Mouse (Mus musculus) limb, embryonic 11.5 days (tissue): Measurements from ENCODE around the gene Gm34653. TPM values are rescaled to one million over a fixed set of nuclear protein-coding genes. Genes with fewer than 3 reads are reported as not detected.
"Not testable (repeated sequence)": the region's sequence is repeated elsewhere in the genome, so short reads cannot be mapped to it uniquely, and the experiment has no call there.

Experiments
- ATAC-seq: fragments of 200-750 bp; cut with Nextera tagmentation; 2 replicates; pipeline ENCODE4 v1.8.0; 2017; ENCODE audit warnings: low read depth; ENCODE audit not compliant: insufficient number of reproducible peaks, low FRiP score, low TSS enrichment
- DNase-seq: peaks from one replicate; pipeline ENCODE4 v3.0.0-alpha.2; 2015; ENCODE audit warnings: low spot score
- H3K27ac ChIP-seq: fragments of 300-500 bp; sonication (generic); replicated peaks from 2 replicates; pipeline ENCODE4 v1.5.1; 2014; ENCODE audit warnings: low read depth, mild to moderate bottlenecking, low read length
- H3K27me3 ChIP-seq: fragments of 300-500 bp; sonication (generic); 2 replicates; pipeline ENCODE4 v1.6.1; 2014; ENCODE audit warnings: mild to moderate bottlenecking, low read length, mixed read lengths; ENCODE audit not compliant: control insufficient read depth, insufficient read depth
- H3K36me3 ChIP-seq: fragments of 300-500 bp; sonication (generic); 2 replicates; pipeline ENCODE4 v1.6.1; 2014; ENCODE audit warnings: mild to moderate bottlenecking, low read length, moderate library complexity, mixed read lengths; ENCODE audit not compliant: control insufficient read depth, insufficient read depth
- H3K4me1 ChIP-seq: fragments of 300-500 bp; sonication (generic); 2 replicates; pipeline ENCODE4 v1.6.1; 2014; ENCODE audit warnings: low read length, mixed read lengths; ENCODE audit not compliant: control insufficient read depth, insufficient read depth
- H3K4me2 ChIP-seq: fragments of 300-500 bp; sonication (generic); 2 replicates; pipeline ENCODE4 v1.6.1; 2014; ENCODE audit warnings: low read depth, mild to moderate bottlenecking, moderate library complexity; ENCODE audit not compliant: severe bottlenecking
- H3K4me3 ChIP-seq: fragments of 300-500 bp; sonication (generic); 2 replicates; pipeline ENCODE4 v1.5.1; 2014; ENCODE audit warnings: low read depth, low read length
- H3K9ac ChIP-seq: fragments of 300-500 bp; sonication (generic); 2 replicates; pipeline ENCODE4 v1.6.1; 2014; ENCODE audit warnings: mild to moderate bottlenecking, low read length
- H3K9me3 ChIP-seq: fragments of 300-500 bp; sonication (generic); 2 replicates; pipeline ENCODE4 v1.6.1; 2016; ENCODE audit warnings: low read length; ENCODE audit not compliant: control insufficient read depth
- WGBS: fragments of 180-500 bp; shearing (Covaris S2); extraction: QIAGEN DNeasy Blood & Tissue Kit; methylation state at CpG from one replicate; pipeline ENCODE4 v1.1.7; 2014; 5-methylcytosine and 5-hydroxymethylcytosine counted together
- polyA plus RNA-seq: library from polyadenylated mRNA; unstranded; fragments of >200 nt; fragmentation: Nextera tagmentation; extraction: Ambion mirVana; gene quantifications from 2 replicates; pipeline ENCODE4 v1.2.1, GENCODE M21; 2014

Gm34653 gene
- polyA plus RNA-seq = not detected in 2 replicates

DNA sequence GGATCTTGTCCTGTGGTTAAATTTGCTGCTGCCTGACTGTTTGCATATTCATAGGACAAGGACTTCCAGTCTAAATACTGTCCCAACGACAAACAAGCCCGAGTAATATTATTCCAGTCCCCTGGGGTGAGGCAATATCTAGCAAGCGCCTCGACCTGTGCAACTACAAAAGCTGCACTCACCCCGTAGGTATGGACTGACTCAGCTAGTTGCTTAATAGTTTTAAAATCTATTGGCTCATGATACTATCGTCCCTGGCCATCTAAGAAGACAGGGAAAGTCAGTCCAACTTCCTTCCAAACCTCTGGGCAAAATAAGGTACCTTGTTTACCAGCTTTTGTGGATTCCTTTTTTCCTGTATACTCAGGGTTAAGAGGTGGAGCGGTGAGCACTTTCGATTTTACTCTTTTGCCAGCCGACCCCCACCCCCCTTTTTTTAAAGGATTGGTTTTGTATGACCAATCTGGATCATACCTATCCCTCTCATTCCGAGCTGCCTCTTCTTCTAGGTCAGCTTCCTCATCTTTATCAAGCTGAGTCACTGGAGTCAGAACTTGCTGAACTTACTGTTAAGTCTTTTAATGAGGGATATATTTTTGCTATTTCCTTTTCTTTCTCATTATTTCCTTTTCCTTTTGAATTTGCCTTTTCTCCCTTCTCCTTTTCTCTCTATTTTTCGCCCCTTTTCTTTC lies at the start of gene Gm34653:
Gene Gm34653, plus strand, starts transcription at position 242 of the 692 bp plus-strand sequence.
- not testable (repeated sequence) for H3K36me3 ChIP-seq, DNase-seq, H3K9ac ChIP-seq, H3K4me1 ChIP-seq, H3K27me3 ChIP-seq, ATAC-seq, H3K4me2 ChIP-seq, H3K9me3 ChIP-seq, H3K4me3 ChIP-seq, H3K27ac ChIP-seq
- WGBS = 75% methylated on average over 11 of the region's 11 CpGs

DNA sequence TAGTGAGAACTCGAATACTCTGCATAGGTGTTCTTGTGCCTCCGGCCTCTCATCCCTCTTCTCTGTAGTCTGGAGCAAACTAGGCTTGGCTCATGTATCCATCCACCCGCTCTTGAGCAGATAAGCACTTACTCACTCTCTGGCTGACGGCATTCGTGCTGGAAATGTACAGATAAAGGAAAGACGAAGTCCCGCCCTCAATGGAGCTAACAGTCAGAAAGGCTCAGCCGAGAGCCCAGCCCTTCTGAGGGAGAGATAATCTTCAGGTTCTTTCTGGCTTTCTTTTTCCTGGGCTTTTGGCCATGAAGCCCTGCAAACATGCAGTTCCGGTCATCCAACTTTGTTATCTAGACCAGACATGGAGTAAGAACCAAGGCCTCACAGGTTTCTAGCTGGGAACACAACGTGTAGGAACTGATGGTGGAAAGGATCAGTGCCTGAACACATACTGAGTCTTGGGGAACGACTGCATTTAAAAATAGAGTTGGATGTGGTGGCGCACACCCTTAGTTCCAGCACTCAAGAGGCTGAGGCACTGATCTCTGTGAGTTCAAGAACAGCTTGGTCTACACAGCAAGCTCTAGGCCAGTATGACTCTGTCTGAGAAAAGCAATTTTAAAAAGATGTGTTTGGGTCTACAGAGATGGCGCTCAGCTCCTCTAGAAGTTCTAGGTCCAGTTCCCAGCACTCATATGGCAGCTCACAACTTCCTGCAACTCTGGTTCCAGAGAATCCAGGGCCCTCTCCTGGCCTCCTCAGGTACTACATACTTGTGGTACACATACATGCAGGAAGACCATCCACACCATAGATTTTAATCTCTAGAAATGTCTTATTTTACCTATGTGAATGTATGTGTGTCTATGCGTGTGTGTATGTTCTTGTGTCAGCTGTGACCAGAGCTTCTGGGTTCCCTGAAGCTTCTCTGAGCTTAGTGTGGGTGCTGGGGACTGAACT lies 49.5 kb upstream of the Gm34653 start:
- Histone ChIP-seq H3K9me3 (no peaks in the 10 kb centered on the region; the same call in 1 of the 2 replicates), H3K4me3 (no peak overlapping the region), H3K9ac (no peak overlapping the region), H3K4me1 (no peaks in the 10 kb centered on the region), H3K27me3 (no peaks in the 10 kb centered on the region), H3K4me2 (no peak overlapping the region), H3K36me3 (peaks cover 19% of the 10 kb centered on the region), H3K27ac (no peak overlapping the region)
- ATAC-seq = no peak
- DNase-seq = no peak
- 92% methylated on average over 14 of the region's 14 CpGs for WGBS

DNA sequence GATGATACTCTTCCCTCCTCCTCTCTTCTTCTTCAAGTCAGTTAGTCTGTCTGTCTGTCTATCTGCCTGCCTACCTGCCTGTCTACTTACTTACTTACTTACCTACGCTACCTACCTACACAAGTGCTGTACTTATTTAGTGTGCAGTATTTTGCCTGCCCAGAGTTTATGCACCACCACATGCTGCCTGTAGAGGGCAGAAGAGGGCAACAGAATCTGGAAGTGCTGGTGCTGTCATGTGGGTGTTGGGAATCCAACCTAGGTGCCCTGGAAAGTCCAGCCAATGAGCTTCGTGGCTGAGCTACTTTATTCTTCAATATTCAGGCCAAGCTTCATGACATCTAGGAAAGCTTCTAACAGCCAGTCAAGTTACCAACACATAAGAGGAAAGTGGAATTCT lies 48.7 kb upstream of the Gm34653 start:
- no peak overlapping the region for H3K9ac ChIP-seq
- DNase-seq (peak; percentile 65), ATAC-seq (no peak)
- H3K4me2 ChIP-seq = no peak overlapping the region
- no peaks in the 10 kb centered on the region for H3K27me3 ChIP-seq
- no peak overlapping the region for H3K4me3 ChIP-seq
- no peaks in the 10 kb centered on the region; the same call in 1 of the 2 replicates for H3K9me3 ChIP-seq
- WGBS = 90% methylated on average over 2 of the region's 2 CpGs
- H3K36me3 ChIP-seq = peaks cover 16% of the 10 kb centered on the region
- H3K4me1 ChIP-seq = no peaks in the 10 kb centered on the region
- H3K27ac ChIP-seq = no peak overlapping the region

DNA sequence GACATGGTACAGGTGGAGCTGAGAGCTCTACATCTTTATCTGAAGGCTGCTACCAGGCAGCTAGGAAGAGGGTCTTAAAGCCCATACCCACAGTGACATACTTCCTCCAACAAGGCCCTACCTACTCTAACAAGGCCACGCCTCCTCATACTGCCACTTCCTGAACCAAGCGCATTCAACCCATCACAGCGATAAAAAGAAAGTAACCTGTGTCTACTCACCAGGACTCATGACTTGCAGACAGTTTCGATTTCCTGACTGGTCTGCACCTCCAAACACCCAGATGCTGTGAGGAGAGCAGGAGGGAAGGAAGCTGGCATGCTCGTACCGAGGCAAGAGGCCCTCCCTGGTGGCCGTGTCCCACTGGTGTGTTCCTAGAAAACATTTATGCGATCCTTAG lies 42.5 kb upstream of the Gm34653 start:
- DNase-seq = no peak
- H3K27ac ChIP-seq = no peak overlapping the region
- no peak overlapping the region for H3K4me3 ChIP-seq
- H3K9ac ChIP-seq = no peak overlapping the region
- H3K9me3 ChIP-seq = no peaks in the 10 kb centered on the region
- H3K27me3 ChIP-seq = no peaks in the 10 kb centered on the region
- peaks cover 4% of the 10 kb centered on the region for H3K36me3 ChIP-seq
- 92% methylated on average over 8 of the region's 8 CpGs for WGBS
- H3K4me2 ChIP-seq = no peak overlapping the region
- no peaks in the 10 kb centered on the region for H3K4me1 ChIP-seq
- no peak for ATAC-seq

DNA sequence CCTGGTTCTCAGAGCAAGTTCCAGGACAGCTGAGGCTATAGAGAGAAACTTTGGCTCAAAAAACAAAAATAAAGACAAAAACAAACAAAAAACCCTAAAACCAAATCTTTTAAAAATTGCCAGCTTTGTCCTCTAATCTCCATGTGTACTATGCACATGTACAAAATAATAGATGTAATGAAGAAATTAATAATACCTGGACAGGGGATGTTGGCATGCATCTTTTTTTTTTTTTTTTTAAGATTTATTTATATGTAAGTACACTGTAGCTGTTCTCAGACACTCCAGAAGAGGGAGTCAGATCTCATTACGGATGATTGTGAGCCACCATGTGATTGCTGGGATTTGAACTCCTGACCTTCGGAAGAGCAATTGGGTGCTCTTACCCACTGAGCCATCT lies 40.3 kb upstream of the Gm34653 start:
- not testable (repeated sequence) for H3K4me1 ChIP-seq, H3K4me2 ChIP-seq, H3K27ac ChIP-seq, H3K9ac ChIP-seq, ATAC-seq, H3K36me3 ChIP-seq, H3K4me3 ChIP-seq, H3K9me3 ChIP-seq, H3K27me3 ChIP-seq, DNase-seq
- WGBS = 88% methylated on average over 2 of the region's 2 CpGs

DNA sequence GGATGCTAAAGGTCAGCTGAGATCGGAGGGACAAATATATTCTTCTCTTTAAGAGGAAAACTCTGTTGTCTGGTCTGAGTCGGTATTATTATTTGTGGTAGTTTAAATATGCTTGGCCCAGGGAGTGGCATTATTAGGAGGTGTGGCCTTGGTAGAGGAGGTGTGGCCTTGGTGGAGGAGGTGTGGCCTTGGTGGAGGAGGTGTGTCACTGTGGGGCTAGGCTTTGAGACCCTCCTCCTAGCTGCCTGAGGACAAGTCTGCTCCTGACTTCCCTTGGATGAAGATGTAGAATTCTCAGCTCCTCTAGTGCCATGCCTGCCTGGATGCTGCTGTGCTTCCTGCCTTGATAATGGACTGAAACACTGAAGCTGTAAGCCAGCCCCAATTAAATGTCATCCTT lies 38.3 kb upstream of the Gm34653 start:
- Histone ChIP-seq H3K27ac (no peak overlapping the region), H3K4me1 (no peaks in the 10 kb centered on the region), H3K9ac (no peak overlapping the region), H3K27me3 (no peaks in the 10 kb centered on the region), H3K36me3 (peaks cover 4% of the 10 kb centered on the region; the same call in 1 of the 2 replicates), H3K9me3 (no peaks in the 10 kb centered on the region), H3K4me3 (no peak overlapping the region), H3K4me2 (no peak overlapping the region)
- ATAC-seq (no peak), DNase-seq (no peak)
- WGBS = 87% methylated on average over 2 of the region's 2 CpGs

DNA sequence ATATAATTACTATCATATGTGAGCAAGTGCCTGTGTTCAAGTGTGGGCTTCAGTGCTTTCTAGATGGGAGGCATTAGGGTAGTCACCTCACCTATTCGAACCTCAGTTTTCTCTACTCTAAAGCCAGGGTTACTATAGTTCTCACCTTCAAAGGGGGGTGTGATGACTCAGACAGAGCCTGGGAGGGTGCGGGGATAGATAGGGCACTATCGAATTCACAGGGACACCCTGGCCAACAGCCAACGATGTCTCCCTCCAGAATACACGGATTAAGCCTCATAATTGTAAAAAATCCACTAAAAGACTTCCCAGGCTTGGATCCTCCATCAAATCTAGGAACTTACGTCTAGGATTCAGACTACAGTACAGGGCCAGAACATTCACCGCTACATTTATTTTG lies 37.4 kb upstream of the Gm34653 start:
- no peaks in the 10 kb centered on the region for H3K9me3 ChIP-seq
- ATAC-seq = no peak
- no peak for DNase-seq
- H3K4me1 ChIP-seq = no peaks in the 10 kb centered on the region
- H3K27me3 ChIP-seq = no peaks in the 10 kb centered on the region
- H3K36me3 ChIP-seq = peaks cover 4% of the 10 kb centered on the region; the same call in 1 of the 2 replicates
- H3K27ac ChIP-seq = no peak overlapping the region
- H3K9ac ChIP-seq = no peak overlapping the region
- H3K4me3 ChIP-seq = no peak overlapping the region
- H3K4me2 ChIP-seq = no peak overlapping the region
- 89% methylated on average over 7 of the region's 7 CpGs for WGBS

DNA sequence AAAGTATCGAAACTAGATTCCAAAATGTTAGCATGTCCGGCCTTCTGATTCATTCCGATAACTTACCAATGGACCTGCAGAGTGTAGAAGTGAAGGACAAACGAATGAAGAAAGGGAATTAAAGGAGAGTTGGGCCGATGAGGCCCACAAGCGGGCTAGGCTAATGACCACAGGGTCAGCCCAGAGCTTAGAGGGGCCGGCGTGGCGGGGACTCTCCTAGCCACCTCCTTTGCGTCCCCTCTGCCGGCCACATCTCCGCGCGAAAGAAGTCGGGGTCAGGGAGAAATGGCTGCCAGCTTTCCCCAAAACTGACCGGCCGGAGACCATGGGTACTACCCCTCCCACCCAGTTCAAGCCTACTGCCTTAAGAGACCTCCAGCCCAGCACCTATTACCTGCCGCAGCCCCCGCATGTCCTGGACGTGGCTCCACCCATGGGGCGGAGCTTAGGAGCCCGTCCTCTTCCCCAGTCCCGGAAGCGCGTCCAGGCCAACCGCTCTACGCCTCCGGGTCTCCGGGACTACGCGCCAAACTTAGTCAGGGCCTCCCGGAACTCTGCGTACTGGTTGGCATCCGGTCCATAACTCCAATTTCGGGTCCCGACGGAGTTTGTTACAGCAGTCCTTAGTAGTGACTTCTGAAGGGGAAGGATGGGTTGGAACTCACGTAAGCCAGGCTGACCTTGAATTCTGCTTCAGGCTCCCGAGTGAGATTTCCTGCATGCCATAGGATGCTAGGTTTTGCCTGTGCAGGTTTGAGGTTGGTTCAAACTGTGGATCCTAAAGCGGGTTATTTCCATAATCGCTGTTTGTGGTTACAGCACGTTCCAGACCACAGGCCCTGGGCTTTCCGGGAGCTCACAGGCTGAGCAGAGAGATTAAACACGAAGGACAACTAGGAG lies 33.2 kb upstream of the Gm34653 start, which contains the start of gene Rabepk:
Gene Rabepk, minus strand, starts transcription at position 556 of the 900 bp plus-strand sequence.
- ATAC-seq (peak; percentile 78), DNase-seq (peak; percentile 84)
- Histone ChIP-seq H3K9me3 (no peaks in the 10 kb centered on the region), H3K27me3 (no peaks in the 10 kb centered on the region), H3K36me3 (0 out of 2 replicates have a peak, but pooled peaks cover under 1% of the 10 kb centered on the region), H3K4me3 (peak within 1 kb of the TSS; percentile 65), H3K9ac (peak within 1 kb of the TSS; percentile 53), H3K4me2 (peak within 1 kb of the TSS; percentile 56), H3K4me1 (no peaks in the 10 kb centered on the region), H3K27ac (no peak within 1 kb of the TSS; the same call in 1 of the 2 replicates)
- WGBS = 5% methylated on average over 44 of the region's 44 CpGs
